Mouse (Mus musculus) retina, postnatal 7 days (tissue): ENCODE measurements around the gene Ngrn.
A peak's percentile ranks its signal among the peaks of the same experiment; 100 is the strongest.

Experiments
- DNase-seq: peaks from one replicate; pipeline ENCODE4 v3.0.0-alpha.2; 2012; ENCODE audit warnings: low read depth, low spot score

Gene Ngrn

GRCm38 (mm10) chr7:80261372-80261990 lies 466 bp downstream of the Ngrn start:
- DNase-seq = no peak

GRCm38 (mm10) chr7:80264606-80265005 lies 3.6 kb downstream of the Ngrn start:
- no peak for DNase-seq

DNA sequence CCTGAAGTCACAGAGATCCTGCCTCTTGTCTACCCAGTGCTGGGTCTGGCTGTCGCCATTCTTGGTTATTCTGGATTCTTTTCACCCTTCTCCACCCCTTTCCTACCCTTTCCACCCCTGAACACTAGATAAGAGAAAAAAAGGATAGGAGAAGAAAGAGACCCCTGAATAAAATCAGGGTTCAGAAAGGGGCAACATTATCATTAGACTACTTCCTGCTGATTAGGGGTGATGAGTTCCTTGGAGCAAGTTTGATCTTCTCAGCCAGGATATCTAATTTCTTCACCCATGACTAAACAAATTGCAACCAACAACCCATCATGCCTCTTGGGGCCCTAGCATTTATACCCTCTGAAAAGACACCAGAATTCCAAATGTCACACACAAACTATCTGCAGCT lies 6.7 kb downstream of the Ngrn start:
- DNase-seq = no peak

- DNase-seq = peak; percentile 95
Measured at GRCm38 (mm10) chr7:80268897-80269750, 8.1 kb downstream of the Ngrn start, which contains the start of gene Vps33b. Vps33b (plus strand) TSS chr7:80269649.

- no peak for DNase-seq
Measured at GRCm38 (mm10) chr7:80269751-80270255, 8.8 kb downstream of the Ngrn start.

GRCm38 (mm10) chr7:80273456-80273855 lies 12.4 kb downstream of the Ngrn start:
- no peak for DNase-seq

- no peak for DNase-seq
Measured at GRCm38 (mm10) chr7:80276374-80276773, 15.4 kb downstream of the Ngrn start.

GRCm38 (mm10) chr7:80280032-80280431 lies 19.0 kb downstream of the Ngrn start:
- DNase-seq = no peak

DNA sequence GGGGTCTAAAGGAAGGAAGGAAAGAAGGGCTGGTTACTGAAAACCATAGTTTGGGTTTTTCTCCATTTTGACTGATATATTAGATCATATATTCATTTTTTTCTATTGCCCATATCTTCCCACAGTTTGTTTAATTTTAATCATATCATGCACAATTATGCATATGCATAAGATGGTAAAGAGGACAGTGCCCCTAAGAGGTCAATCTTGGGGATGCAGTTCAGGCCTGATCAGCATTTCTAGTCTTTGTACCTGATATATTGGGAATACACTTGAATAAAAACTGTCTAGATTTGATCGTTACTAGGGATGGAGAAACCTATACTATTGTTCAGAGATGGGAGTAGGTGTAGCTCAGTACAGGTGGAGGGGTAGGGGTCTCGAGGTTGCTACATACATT lies 20.0 kb downstream of the Ngrn start:
- no peak for DNase-seq

- DNase-seq = no peak
Measured at GRCm38 (mm10) chr7:80281646-80282045, 20.6 kb downstream of the Ngrn start.

- DNase-seq = no peak
Measured at GRCm38 (mm10) chr7:80283226-80283918, 22.4 kb downstream of the Ngrn start.

GRCm38 (mm10) chr7:80284391-80284790 lies 23.4 kb downstream of the Ngrn start:
- DNase-seq = no peak

- DNase-seq = no peak
Measured at GRCm38 (mm10) chr7:80285725-80286124, 24.7 kb downstream of the Ngrn start.

DNA sequence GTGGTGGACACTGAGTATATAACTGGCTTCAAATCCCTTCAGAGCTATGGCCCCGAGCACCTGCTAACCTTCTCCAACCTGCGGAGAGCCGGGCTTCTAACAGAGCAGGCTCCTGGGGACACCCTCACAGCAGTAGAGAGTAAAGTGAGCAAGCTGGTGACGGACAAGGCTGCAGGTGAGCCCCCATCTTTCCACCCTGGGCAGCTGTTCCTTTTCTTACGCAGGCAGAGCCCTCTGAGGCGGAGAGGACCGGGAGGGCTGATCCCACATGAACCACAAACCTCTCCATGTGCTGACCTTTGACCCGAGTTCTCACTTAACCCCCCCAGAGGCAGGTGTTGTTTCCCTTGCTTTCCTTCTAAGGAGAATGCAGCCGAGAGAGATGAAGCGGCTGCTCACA lies 26.7 kb downstream of the Ngrn start:
- no peak for DNase-seq

- peak; percentile 94 for DNase-seq
Measured at GRCm38 (mm10) chr7:80294062-80294763, 33.2 kb downstream of the Ngrn start, which contains the start of gene Prc1. Prc1 (plus strand) TSS chr7:80294450.

GRCm38 (mm10) chr7:80294764-80295648 lies 34.0 kb downstream of the Ngrn start:
- no peak for DNase-seq

- no peak for DNase-seq
Measured at GRCm38 (mm10) chr7:80296462-80296861, 35.4 kb downstream of the Ngrn start.

- DNase-seq = no peak
Measured at GRCm38 (mm10) chr7:80297041-80297440, 36.0 kb downstream of the Ngrn start.

- no peak for DNase-seq
Measured at GRCm38 (mm10) chr7:80298754-80299153, 37.7 kb downstream of the Ngrn start.

GRCm38 (mm10) chr7:80299568-80299967 lies 38.6 kb downstream of the Ngrn start:
- no peak for DNase-seq

DNA sequence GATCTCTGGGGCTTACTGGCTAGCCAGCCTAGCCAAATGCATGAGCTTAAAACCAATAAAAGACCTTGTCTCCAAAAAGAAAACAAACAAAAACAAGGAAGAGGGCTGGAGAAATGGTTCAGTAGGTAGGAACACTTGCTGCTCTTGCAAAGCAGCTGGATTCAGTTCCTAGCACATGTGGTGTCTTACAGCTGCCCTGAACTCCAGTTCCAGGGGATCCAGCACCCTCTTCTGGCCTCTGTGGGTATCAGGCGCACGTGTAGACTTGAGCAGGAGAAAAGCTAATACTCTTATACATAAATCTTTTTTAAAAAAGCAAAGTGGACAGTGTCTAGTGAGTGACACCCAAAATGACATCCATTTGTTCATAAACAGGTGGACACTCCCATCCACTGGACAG lies 40.5 kb downstream of the Ngrn start:
- DNase-seq = no peak
